Mouse (Mus musculus) layer of hippocampus, adult 9-11 months (tissue): ENCODE results near the gene Por.

Experiments used
- DNase-seq: peaks from one replicate; pipeline ENCODE4 v3.0.0; 2022

The Por gene

DNA sequence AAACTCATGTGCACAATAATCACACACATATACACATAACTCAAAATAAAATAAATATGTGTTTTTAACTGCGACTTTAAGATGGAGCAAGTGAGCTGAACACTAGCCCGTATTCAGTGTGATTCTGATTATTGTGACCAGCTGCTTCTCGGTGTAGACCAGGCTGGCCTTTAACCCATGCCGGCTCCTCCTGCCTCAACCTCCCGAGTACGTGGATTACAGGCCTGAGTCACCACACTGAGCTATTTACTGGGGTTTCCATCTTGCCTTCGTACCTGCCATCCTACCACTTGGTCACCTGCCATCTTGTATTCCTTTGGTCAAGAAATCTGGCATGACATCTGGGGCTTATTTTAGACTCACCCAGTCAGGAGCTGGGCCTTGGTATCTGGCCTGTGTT is 33.6 kb downstream of the Por start:
- no peak for DNase-seq

DNA sequence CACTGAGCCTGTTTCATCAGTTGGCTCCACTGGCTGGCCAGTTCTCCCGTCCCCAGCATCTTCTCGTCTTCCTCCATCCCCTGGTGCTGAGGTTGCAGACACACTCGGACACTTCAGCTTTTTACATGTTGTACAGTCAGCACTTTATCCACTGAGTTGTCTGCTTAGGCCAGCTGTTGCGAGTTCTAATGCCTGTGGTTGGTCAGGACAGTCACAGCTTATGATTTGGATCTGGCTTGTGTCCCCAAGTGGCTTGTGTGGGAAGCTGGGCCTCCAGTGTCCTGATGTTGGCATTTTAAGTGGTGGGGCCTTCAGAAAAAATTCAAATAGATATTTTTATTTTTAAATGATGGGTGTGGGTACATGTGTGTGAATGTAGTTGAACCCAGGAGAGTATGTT is 35.5 kb downstream of the Por start:
- no peak for DNase-seq

DNA sequence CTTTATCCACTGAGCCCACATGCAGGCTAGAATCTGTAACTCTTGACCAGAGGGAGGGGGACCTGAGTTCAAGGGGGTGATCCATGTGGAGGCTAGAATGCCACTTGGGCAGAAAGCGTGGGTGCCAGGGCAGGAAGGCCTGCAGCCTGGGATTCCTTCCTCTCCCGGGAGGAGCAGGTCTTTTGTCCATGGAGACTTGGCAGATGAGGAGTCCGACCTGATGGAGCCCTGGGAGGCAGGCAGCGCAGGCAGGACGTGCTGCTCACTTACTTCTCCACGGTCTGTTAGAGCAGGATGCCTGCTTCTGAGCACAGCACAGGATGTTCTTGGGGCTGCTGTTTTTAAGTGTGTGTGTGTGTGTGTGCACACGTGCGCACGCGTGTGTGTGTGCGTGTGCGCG is 37.2 kb downstream of the Por start:
- no peak for DNase-seq

DNA sequence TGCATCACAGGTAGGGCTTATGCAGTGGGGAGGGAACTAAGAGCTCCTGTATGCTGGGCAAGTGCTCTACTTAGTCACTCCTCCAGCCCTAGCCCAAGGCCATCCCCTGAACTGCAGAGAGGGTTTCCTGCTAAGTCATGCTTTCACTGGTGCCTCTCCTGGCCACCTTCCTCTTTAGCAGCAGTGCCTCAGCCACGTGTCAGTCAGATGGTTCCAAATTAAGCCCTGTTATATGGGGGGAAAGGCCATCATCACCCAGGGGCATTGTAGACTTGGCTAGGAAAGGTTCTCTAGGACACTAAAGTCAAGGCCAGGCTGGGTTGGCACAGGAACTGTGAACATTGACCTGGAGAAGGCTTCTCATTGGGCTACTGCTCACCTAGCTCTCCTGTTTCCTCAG is 38.0 kb downstream of the Por start:
- peak; percentile 44 for DNase-seq

DNA sequence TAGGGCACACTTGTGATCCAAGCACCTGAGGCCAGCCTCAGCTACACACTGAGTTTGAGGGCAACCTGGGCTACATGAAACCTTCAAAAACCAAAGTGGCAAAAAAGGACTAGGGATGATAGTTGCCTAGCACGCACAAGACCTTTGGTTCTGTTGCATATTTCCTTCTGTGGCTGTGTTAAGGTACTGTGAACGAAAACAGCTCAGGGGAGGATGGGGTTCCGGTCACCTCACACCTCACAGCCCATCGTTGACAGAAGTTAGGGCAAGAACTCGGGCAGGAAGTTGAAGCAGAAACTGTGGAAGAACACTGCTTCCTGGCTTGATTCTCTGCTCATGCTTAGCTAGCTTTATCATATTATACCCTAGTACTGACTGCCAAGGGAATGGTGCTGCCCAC is 39.9 kb downstream of the Por start:
- DNase-seq: no peak

DNA sequence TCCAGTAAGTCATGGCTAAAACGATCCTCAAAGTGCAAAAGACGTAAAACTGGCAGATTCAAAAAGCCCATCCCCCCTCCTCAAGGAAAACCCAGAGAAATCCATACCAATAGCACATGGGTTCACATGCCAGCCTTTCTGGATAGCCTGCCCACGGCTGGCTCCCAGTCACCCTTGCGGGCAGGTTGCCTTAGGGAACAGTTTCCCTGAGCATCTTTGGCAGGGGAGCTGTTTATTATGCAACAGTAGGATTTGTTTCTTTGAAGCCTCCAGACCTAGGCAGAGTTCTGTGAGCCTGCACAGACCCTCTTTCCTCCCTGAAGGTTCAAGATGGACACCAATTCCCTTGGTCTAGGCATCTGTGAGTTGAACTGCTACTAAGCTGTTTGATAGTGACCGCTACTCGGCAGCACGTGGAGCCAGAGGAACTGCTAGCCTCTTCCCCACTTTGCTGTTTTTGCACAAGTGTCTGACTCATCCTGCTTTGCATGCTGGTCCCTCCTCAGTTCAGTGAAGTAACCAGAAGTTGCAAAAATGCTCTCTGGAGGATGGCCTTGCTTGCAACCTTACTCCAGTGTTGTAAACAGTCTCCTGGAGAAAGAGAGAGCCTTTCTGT is 40.9 kb downstream of the Por start:
- no peak for DNase-seq

DNA sequence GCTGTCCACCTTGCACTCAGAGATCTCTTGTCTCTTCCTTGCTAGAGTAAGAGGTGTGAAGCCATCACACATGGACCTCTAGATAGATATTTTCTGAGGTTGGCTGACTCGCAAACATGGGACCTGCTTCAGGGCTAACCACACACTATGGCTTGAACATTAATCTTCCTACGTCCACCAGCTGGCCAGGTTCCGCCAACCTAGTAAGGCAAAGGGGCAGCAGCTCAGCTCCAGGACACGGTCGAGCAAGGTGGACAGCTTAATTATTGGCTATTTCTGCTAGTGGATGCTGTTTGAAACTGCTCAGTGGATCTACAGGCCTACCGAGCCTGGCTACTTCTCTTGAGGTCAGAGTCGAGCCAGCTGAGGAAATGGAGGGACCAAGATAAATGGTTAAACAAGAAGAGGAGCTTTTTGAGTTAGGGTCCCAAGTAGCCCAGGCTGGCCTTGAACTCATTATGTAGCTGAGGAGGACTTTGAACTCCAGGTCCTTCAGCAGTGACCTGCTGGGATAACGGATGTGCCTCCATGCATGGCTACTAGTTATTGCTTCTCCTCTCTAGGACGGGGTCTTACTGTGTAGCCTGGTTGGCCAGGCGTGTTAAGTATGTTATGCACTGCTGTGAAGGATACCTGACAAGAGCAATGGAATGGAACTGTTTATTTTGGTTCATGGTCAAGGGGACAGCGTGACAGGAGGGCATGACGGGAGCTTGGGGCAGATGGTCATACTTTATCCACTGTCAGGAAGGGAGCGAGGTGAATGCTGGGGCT is 41.9 kb downstream of the Por start:
- DNase-seq: no peak

DNA sequence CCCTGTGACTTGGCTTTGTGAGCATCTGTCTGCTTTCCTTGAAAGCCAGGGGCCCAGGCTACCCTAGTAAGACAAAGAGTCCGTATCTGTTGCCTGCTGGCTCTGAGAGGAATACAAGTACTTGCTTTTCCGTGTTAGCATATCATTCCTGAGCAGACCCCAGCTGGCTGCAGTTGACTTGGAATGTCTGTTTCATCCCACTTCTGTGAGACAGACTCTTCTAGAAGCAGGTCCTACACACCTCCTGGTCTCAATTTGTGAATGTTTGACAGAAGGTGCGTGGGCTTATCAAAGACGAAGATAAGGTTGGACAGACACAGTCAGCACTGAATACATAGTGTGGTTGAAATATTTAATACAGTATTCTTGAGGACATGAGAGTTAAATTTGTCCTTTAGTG is 43.0 kb downstream of the Por start:
- peak; percentile 85 for DNase-seq

DNA sequence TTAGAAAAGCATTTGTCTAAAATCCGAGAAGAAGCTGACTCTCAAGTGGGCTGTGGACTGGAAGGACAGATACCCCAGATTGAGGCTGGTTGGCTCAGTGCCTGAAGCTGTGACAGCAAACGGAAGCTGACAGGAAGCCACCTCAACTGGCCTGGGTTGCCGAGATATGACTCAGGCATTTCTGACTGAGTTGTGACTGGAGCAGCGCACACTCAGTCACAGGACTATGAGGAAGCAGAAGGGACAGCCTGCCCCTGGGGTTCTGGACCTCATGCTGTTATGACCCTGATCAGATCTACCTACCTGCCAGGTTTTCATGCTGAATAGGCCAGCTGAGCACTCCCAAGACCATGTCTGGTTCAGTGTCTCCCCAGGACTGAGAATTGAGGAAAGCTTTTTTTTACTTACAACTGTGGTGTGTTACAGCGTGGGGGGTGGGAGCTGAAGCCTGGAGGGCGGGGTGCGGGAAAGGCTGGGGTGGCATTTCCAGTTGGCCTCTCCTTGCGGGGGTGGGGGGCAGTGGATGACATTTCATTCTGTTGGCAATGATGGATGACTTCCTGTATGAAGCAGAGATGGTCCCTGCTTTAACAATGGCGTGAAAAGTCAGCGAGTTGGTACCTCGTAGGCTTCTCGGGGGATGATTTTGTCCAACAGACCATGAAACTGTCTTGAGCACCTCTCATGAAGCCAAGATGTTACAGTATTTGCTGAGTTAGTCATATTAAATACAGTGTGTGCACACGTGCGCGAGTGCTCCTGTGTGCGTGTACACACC is 43.8 kb downstream of the Por start:
- DNase-seq: peak; percentile 69

DNA sequence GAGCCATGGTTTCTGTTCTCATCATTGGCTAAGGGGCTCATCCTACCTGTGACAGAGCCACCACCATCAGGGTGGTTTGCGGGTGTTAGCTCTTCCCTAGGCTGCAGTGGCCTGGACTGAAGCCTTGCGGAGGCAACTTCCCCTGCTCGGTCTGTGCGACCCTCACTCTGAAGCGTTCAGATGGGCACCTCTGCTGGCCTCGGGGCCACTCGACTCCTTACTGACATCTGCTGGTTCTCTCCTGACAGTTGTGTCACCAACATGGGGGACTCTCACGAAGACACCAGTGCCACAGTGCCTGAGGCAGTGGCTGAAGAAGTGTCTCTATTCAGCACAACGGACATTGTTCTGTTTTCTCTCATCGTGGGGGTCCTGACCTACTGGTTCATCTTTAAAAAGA is 45.8 kb downstream of the Por start:
- no peak for DNase-seq

DNA sequence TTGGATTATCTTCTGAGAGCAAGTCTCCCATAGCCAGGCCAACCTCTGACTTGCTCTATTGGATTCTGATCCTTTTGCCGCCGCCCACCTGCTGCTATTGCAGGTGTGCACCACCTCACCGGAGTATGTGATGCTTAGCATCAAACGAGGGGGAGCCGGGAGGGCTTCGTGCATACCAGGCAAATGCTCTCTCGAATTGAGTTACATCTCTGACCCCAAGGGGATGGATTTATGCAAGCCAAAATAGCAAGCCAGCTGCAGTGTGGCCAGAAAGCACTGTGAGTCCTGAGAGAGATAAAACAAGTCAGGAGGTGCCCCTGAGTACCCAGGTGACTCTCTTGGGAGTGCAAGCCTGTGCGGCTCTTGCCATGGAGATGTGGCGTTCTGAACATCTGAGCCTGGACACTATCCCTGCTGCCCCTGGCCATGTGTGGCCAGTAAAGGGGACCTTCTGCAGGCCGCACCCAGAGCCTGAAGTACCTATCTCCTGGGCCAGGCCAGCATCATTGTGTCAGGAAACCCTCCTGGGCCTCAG is 49.8 kb downstream of the Por start:
- no peak for DNase-seq

DNA sequence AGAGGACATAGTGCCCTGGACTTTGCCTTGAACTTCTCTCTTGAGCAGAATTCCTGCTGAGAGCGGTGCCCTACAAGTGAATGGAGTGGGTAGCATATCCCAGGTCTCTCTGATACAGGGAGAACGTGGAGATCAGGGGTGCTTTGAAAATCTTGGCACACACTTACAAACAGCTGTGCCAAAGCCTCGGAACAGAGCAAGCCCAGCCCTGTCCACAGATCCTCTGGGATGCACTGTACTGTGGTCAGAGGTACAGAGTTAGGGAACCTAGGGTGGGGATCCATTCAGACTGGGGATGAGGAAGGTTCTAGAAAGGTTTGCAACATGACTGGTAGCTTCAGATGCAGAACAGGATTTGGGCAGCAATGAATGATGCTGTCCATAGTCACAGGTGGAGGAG is 50.3 kb downstream of the Por start:
- DNase-seq: no peak

DNA sequence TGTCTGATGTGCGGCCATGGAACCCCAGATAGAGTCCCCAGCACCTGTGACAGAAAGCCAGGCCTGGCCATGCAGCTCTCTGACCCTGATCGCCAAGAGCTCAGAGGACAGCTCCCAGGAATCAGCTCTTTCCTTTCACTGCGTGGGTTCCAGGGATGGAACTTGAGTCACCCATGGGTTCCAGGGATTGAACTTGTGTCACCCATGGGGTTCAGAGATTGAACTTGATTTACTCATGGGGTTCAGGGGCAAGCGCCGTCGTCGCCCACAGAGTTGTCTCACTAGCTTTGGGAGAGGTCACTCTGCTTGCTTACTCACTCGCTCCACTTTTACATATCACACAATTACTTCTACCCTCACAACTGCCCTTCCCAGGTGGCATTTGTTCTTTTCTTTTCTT is 51.2 kb downstream of the Por start:
- no peak for DNase-seq

DNA sequence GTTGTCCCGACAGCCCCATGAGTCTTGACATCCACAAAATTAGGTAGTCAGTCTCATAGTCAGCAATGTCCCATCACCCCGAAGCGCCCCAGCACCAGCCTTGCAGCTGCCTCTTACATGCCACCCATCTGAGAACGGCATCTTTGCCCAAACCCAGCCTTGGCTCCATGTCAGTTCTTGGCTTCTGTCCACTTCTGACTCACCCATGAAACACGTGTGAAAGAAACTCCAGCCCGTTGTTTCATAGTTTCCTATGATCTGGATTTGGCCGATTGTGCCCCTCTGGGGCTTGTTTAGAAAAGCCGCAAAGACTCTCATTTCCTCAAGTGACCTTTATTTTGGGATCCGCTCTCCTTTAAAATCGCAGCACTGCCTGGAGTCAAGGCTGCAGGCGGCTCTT is 52.3 kb downstream of the Por start:
- DNase-seq: peak; percentile 65

DNA sequence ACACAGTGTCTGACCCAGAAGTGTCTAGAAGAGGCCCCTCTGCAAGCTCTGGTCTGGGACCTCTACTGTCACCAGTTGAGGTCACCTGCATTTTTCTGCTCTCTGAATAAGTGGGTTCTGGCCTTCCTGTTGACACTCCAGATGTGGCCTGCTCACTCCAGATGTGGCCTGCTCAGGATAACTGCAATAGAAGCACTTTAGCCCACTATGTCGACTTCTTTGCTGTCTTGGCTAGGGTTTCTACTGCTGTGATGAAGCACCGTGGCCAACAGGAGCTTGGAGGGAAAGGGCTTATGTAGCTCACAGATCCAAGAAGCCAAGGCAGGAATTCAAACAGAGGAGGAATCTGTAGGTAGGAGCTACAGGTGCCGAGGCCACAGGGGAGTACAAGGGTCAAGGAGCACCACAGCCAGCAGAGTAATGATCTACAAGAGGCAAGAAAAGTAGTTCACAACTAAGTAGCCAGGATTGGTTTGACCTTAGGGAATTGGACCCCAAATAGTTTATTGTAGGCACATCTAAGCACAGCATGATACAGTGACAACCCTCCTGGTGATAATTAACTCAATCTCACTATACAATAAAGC is 53.4 kb downstream of the Por start:
- no peak for DNase-seq

DNA sequence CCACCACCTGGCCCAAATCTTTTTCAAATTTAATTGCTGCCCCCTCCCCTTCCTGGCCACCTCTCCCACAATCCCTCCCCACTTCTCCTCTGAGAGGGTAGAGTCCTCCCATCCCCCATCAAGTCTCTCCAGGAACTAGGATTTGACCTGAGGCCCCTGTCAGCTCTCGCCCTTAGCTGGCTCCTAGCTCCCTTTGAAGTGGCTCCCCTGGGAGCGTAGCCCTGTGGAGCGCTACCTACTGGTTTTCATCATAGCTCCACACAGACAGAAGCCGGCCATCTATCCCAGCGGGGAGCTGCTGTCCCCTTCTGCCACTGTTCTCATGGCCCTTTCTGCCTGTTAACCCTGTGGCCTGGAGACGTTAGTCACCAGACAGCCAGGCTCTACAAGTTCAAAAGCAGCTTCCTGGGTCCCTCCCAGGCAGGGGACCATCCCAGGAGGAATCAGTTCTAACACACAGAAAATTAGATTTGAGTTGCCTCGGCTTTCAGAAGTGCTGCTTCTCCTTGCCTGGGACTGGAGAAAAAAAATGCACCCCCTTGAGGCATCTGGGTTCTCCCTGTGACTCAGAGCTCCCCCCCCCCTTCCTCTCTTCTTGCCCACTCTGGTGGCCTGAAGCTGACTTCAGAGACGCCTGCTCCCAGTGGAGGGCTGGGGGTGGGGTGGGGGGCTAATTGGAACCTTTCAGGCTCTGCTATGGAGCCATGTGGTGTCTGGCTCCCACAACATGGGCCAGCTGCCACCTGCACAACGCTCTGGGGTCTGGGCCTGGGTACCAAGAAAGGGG is 54.9 kb downstream of the Por start:
- DNase-seq: no peak

DNA sequence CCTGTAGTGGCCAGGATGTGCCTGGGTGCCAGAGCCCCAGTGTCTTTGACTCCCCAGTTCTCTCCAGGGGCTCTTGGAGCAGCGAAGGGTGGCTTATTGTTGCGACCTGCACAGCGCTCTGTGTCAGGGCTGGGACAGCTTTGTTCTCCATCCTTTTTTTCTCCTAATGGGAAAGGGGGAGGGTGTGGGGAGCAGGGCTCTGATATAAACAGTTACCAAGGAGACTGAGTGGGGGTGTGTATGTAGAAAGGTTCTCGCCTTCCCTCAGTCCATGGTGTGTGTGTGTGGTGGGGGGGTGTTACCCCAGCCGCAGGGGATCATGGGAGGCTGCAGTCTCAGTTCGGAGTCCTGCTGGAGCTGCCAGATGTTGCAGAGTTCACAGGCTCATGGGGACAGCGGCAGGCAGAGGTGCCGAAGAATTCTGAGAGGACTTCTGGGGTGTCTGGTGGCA is 55.6 kb downstream of the Por start:
- peak; percentile 75 for DNase-seq

DNA sequence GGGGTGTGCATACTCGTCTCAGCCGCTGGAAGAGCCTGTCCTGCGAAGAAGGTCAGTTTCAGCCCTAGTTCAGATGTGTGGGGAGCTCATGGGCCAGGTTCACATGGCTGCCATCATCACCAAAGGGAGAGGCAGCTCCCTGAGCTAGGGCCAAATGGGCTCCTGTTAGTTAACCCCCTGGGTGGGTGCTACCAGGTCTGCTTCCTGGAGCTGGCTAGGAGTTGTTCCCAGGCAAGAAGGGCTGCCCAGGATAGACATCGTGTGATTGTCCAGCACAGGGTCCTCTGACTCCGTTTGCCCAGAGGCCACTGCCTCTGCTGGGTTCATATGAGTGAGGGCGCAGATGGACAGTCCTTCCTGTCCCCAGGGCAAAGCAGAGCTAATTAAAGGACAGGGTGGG is 56.2 kb downstream of the Por start:
- no peak for DNase-seq

DNA sequence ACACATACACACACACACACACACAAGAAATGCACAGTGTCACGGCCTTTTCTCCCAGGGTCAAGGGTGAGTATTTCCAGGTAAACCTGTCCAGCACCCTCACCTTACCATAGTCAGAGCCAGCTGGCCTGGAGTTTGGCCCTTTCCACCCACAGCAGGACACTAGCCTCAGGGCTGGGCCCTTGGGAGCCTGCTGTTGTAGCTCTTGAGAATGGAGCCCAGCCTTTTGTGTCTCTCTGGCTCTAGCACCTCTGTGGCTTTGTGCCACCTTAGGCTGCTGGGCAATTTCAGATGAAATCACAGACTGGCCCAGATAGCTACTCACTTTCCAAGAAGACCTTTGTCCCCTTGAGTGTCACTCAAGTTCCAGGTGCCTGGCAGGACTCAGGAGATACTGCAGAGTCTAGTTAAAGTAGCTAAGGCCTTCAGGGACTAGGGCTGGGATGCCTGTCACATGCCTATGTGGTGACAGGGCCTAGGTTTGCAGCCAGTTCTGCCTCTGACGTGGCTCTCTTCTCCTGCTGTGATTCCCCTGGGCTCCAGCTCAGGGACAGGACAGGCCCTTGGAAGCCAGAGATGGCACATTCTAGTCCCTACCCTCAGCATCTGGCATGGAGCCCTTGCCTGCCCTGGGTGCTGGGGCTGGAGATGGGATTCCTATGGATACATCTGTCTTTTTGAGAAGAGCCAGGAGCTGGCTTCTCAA is 57.0 kb downstream of the Por start:
- DNase-seq: no peak

DNA sequence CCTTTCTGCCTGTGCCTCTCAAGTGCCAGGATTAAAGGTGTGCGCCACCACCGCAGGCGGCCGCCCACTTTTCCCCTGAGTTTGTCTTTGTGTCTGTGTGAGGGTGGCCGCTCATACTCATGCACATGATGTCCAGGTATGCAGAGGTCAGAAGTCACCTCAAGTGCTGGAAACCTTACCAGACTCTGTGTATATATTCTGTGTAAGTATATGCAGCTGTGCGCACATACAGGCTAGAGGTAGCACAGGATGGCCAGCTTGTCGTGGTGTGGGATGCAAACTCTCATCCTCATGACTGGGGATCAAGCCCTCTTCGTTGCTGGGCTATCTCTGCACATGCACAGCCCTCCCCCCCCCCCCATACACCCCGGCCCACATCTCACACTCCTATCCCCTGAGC is 58.0 kb downstream of the Por start:
- no peak for DNase-seq

DNA sequence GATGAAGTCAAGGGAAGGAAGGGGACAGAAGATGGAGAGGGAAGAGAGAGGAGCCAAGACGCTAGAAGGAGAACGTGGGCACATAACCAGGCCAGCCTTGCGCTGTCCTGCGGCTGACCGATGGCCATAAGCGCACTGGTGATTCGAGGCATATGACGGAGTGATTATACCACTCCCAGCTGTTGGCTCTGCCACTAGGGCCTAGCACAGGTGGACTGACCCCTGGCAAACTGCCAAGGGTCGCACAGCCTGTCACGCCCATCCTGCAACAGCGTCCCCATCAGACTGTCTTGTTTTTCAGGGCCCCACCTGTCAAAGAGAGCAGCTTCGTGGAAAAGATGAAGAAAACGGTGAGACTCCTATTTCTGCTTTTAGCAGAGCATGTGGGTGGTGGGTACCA is 58.5 kb downstream of the Por start:
- DNase-seq: no peak

DNA sequence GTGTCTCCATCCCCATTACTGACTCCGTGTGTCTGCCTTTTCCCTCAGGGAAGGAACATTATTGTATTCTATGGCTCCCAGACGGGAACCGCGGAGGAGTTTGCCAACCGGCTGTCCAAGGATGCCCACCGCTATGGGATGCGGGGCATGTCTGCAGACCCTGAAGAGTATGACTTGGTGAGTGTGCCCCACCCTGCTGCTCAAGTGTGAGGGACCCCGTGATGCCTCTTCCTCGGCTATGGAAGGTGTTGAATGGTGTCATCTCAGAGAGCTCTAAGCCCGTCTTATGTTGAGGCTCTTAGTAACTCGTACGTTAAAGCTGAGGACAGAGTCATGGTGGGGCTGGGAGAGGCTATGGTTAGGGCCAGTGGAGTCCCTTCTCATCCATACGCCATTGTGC is 59.5 kb downstream of the Por start:
- no peak for DNase-seq
